Mouse (Mus musculus) forebrain, embryonic 14.5 days (tissue): ENCODE measurements around the gene Dppa2. TPM values are rescaled to one million over a fixed set of nuclear protein-coding genes. Genes with fewer than 3 reads are reported as not detected.

ENCODE experiments used
- ATAC-seq: fragments of 200-750 bp; cut with Nextera tagmentation; 2 replicates; pipeline ENCODE4 v1.8.0; 2017; ENCODE audit warnings: mild to moderate bottlenecking, moderate library complexity
- DNase-seq: peaks from one replicate; pipeline ENCODE4 v3.0.0-alpha.2; 2015; ENCODE audit warnings: low spot score
- H3K27ac ChIP-seq: fragments of 300-500 bp; sonication (generic); 2 replicates; pipeline ENCODE4 v1.5.1; 2014; ENCODE audit warnings: low read depth, mild to moderate bottlenecking, control low read depth, low read length, moderate library complexity
- H3K27me3 ChIP-seq: fragments of 300-500 bp; sonication (generic); replicated peaks from 2 replicates; pipeline ENCODE4 v1.6.1; 2014; ENCODE audit warnings: low read length, control low read depth, mixed read lengths; ENCODE audit not compliant: control insufficient read depth, insufficient read depth
- H3K36me3 ChIP-seq: fragments of 300-500 bp; sonication (generic); 2 replicates; pipeline ENCODE4 v1.6.1; 2014; ENCODE audit warnings: low read length, control low read depth; ENCODE audit not compliant: control insufficient read depth, insufficient read depth
- H3K4me1 ChIP-seq: fragments of 300-500 bp; sonication (generic); 2 replicates; pipeline ENCODE4 v1.6.1; 2014; ENCODE audit warnings: antibody characterized with exemption, low read length, control low read depth; ENCODE audit not compliant: control insufficient read depth, insufficient read depth
- H3K4me2 ChIP-seq: fragments of 300-500 bp; sonication (generic); 2 replicates; pipeline ENCODE4 v1.6.1; 2014; ENCODE audit warnings: mild to moderate bottlenecking, control low read depth, low read length
- H3K4me3 ChIP-seq: fragments of 300-500 bp; sonication (generic); 2 replicates; pipeline ENCODE4 v1.5.1; 2014; ENCODE audit warnings: low read depth, low read length, control low read depth
- H3K9ac ChIP-seq: fragments of 300-500 bp; sonication (generic); 2 replicates; pipeline ENCODE4 v1.6.1; 2014; ENCODE audit warnings: mild to moderate bottlenecking, low read length, control low read depth, moderate library complexity
- H3K9me3 ChIP-seq: fragments of 300-500 bp; sonication (generic); replicated peaks from 2 replicates; pipeline ENCODE4 v1.6.1; 2016; ENCODE audit warnings: low read length, control low read depth, mixed read lengths; ENCODE audit not compliant: control insufficient read depth
- WGBS: fragments of 180-500 bp; shearing (Covaris S2); extraction: QIAGEN DNeasy Blood & Tissue Kit; methylation state at CpG from one replicate; pipeline ENCODE4 v1.1.7; 2014; 5-methylcytosine and 5-hydroxymethylcytosine counted together
- polyA plus RNA-seq: library from polyadenylated mRNA; unstranded; fragments of >200 nt; fragmentation: Nextera tagmentation; extraction: Ambion mirVana; gene quantifications from 2 replicates; pipeline ENCODE4 v1.2.1, GENCODE M21; 2014

Gene Dppa2
- polyA plus RNA-seq, 1 experiment from 2014 or later: not detected

GRCm38 (mm10) chr16:48323602-48324345, 20.1 kb downstream of the Dppa2 start:
- WGBS: 87% methylated on average over 8 of the region's 8 CpGs
- Histone ChIP-seq H3K36me3 (no peaks in the 10 kb centered on the region), H3K27me3 (no peaks in the 10 kb centered on the region), H3K27ac (no peak overlapping the region), H3K4me2 (no peak overlapping the region), H3K9ac (no peak overlapping the region), H3K4me1 (no peaks in the 10 kb centered on the region), H3K4me3 (no peak overlapping the region), H3K9me3 (no peaks in the 10 kb centered on the region)
- DNase-seq (no peak), ATAC-seq (no peak)

GRCm38 (mm10) chr16:48326903-48327302, 23.2 kb downstream of the Dppa2 start:
- Histone ChIP-seq H3K27ac (no peak overlapping the region), H3K36me3 (no peaks in the 10 kb centered on the region), H3K4me1 (no peaks in the 10 kb centered on the region), H3K4me3 (no peak overlapping the region), H3K9me3 (no peaks in the 10 kb centered on the region), H3K9ac (no peak overlapping the region), H3K4me2 (no peak overlapping the region), H3K27me3 (no peaks in the 10 kb centered on the region)
- no peak for ATAC-seq
- no peak for DNase-seq
- WGBS: 89% methylated on average over 5 of the region's 5 CpGs

GRCm38 (mm10) chr16:48328420-48328819, 24.7 kb downstream of the Dppa2 start:
- no peak overlapping the region for H3K4me2 ChIP-seq
- no peaks in the 10 kb centered on the region for H3K36me3 ChIP-seq
- DNase-seq: no peak
- 94% methylated on average over 2 of the region's 2 CpGs for WGBS
- no peaks in the 10 kb centered on the region for H3K27me3 ChIP-seq
- no peak overlapping the region for H3K9ac ChIP-seq
- H3K9me3 ChIP-seq: no peaks in the 10 kb centered on the region
- H3K4me3 ChIP-seq: no peak overlapping the region
- H3K27ac ChIP-seq: no peak overlapping the region
- no peak for ATAC-seq
- H3K4me1 ChIP-seq: no peaks in the 10 kb centered on the region

GRCm38 (mm10) chr16:48331822-48332221, 28.1 kb downstream of the Dppa2 start:
- H3K9me3 ChIP-seq: no peaks in the 10 kb centered on the region
- H3K27me3 ChIP-seq: no peaks in the 10 kb centered on the region
- H3K27ac ChIP-seq: no peak overlapping the region
- ATAC-seq (no peak), DNase-seq (no peak)
- H3K9ac ChIP-seq: no peak overlapping the region
- no peak overlapping the region for H3K4me3 ChIP-seq
- H3K4me2 ChIP-seq: no peak overlapping the region
- no peaks in the 10 kb centered on the region for H3K4me1 ChIP-seq
- WGBS: 91% methylated on average over 3 of the region's 3 CpGs
- H3K36me3 ChIP-seq: no peaks in the 10 kb centered on the region

GRCm38 (mm10) chr16:48335326-48335725, 31.6 kb downstream of the Dppa2 start:
- no peaks in the 10 kb centered on the region for H3K4me1 ChIP-seq
- H3K9ac ChIP-seq: no peak overlapping the region
- H3K9me3 ChIP-seq: no peaks in the 10 kb centered on the region
- H3K27ac ChIP-seq: no peak overlapping the region
- H3K36me3 ChIP-seq: no peaks in the 10 kb centered on the region
- no peak overlapping the region for H3K4me3 ChIP-seq
- whole genome bisulfite sequencing: 87% methylated on average over 4 of the region's 4 CpGs
- DNase-seq (no peak), ATAC-seq (no peak)
- no peak overlapping the region for H3K4me2 ChIP-seq
- H3K27me3 ChIP-seq: no peaks in the 10 kb centered on the region

- ATAC-seq: no peak
- Histone ChIP-seq H3K27me3 (no peaks in the 10 kb centered on the region), H3K9ac (no peak overlapping the region), H3K4me1 (no peaks in the 10 kb centered on the region), H3K4me2 (no peak overlapping the region), H3K4me3 (no peak overlapping the region), H3K27ac (no peak overlapping the region), H3K9me3 (no peaks in the 10 kb centered on the region), H3K36me3 (no peaks in the 10 kb centered on the region)
- 80% methylated on average over 2 of the region's 2 CpGs for WGBS
- DNase-seq: no peak
Measured at GRCm38 (mm10) chr16:48344193-48344592, 40.5 kb downstream of the Dppa2 start.

GRCm38 (mm10) chr16:48347246-48347645, 43.5 kb downstream of the Dppa2 start:
- no peaks in the 10 kb centered on the region for H3K36me3 ChIP-seq
- H3K27me3 ChIP-seq: no peaks in the 10 kb centered on the region
- H3K27ac ChIP-seq: no peak overlapping the region
- DNase-seq (no peak), ATAC-seq (no peak)
- H3K4me3 ChIP-seq: no peak overlapping the region
- H3K4me1 ChIP-seq: no peaks in the 10 kb centered on the region
- H3K9ac ChIP-seq: no peak overlapping the region
- H3K9me3 ChIP-seq: no peaks in the 10 kb centered on the region
- no peak overlapping the region for H3K4me2 ChIP-seq
- WGBS: 91% methylated on average over 1 of the region's 1 CpGs

GRCm38 (mm10) chr16:48355716-48356115, 52.0 kb downstream of the Dppa2 start:
- 82% methylated on average over 5 of the region's 5 CpGs for WGBS
- Histone ChIP-seq H3K36me3 (no peaks in the 10 kb centered on the region), H3K9ac (no peak overlapping the region), H3K9me3 (no peaks in the 10 kb centered on the region), H3K4me3 (no peak overlapping the region), H3K27ac (no peak overlapping the region), H3K4me1 (no peaks in the 10 kb centered on the region), H3K27me3 (no peaks in the 10 kb centered on the region), H3K4me2 (no peak overlapping the region)
- no peak for DNase-seq
- no peak for ATAC-seq

- H3K4me2 ChIP-seq: no peak overlapping the region
- ATAC-seq: no peak
- H3K27me3 ChIP-seq: no peaks in the 10 kb centered on the region
- WGBS: 100% methylated on average over 1 of the region's 1 CpGs
- no peaks in the 10 kb centered on the region for H3K9me3 ChIP-seq
- H3K36me3 ChIP-seq: no peaks in the 10 kb centered on the region
- no peaks in the 10 kb centered on the region for H3K4me1 ChIP-seq
- no peak overlapping the region for H3K4me3 ChIP-seq
- H3K27ac ChIP-seq: no peak overlapping the region
- no peak for DNase-seq
- no peak overlapping the region for H3K9ac ChIP-seq
Measured at GRCm38 (mm10) chr16:48356417-48356816, 52.7 kb downstream of the Dppa2 start.
